Comparison of ENCODE assay signal across 12 mouse cellular contexts in genomic region chr15:77849572-77850229, GRCm38 (mm10). TPM values are rescaled to one million over a fixed set of nuclear protein-coding genes. Genes with fewer than 3 reads are reported as not detected.
DNase-seq lines count a peak whose midpoint lies in the region; ATAC-seq lines count a peak whose summit lies in the region.
"Had no signal": no experiment of that assay in that cellular context is flagged by ENCODE, and none has a peak within 500 bp of the region (broad histone marks: within the 10 kb centered on the region; RNA-seq: fewer than 3 reads in every experiment).

No protein-coding gene starts in this region.

- H3K27ac ChIP-seq in hindbrain, embryonic 11.5 days (ENCODE audit: low read depth, low read length): no peak overlapping the region
- no peak overlapping the region for H3K27ac ChIP-seq in midbrain, embryonic 13.5 days
- H3K27ac ChIP-seq: limb, embryonic 13.5 days had no signal

- 80% methylated on average over 9 of the region's 9 CpGs for WGBS in hindbrain, embryonic 11.5 days
- WGBS in midbrain, embryonic 13.5 days: 73% methylated on average over 9 of the region's 9 CpGs

- H3K9ac ChIP-seq in hindbrain, embryonic 11.5 days (ENCODE audit: low read depth, low read length): no peak overlapping the region
- H3K9ac ChIP-seq in midbrain, embryonic 13.5 days (replicated peaks): no peak overlapping the region
- H3K9ac ChIP-seq: limb, embryonic 13.5 days had no signal

- peak; percentile 52 to 80; a peak in 3 of 4 replicates for ATAC-seq in hematopoietic stem cell, adult 5-6 weeks (replicated peaks in 1 of 2; ENCODE audit: insufficient read depth in 1 of 2, low FRiP score in 2 of 2, low TSS enrichment in 1 of 2, low read depth in 1 of 2, poor library complexity in 2 of 2, severe bottlenecking in 2 of 2)
- no peak for ATAC-seq in hindbrain, embryonic 11.5 days (ENCODE audit: low FRiP score)
- no peak for ATAC-seq in midbrain, embryonic 13.5 days
- ATAC-seq: forebrain, embryonic 16.5 days had no signal

- peak; percentile 69 for DNase-seq in 416B (ENCODE audit: low read depth)
- DNase-seq in B cell, adult 2 months: peak; percentile 59 to 74
- DNase-seq in spleen, postnatal 36 days (ENCODE audit: low spot score in 2 of 2): peak; percentile 88 to 90
- DNase-seq in layer of hippocampus, adult 9-10 months (ENCODE audit: low spot score): no peak
- DNase-seq in hindbrain, embryonic 11.5 days (ENCODE audit: low spot score): no peak
- DNase-seq: kidney, postnatal 36 days had no signal

- no peaks in the 10 kb centered on the region for H3K36me3 ChIP-seq in hindbrain, embryonic 11.5 days (ENCODE audit: control insufficient read depth, insufficient read depth, low read length)
- no peaks in the 10 kb centered on the region for H3K36me3 ChIP-seq in midbrain, embryonic 13.5 days
- H3K36me3 ChIP-seq: limb, embryonic 13.5 days had no signal

- no peak overlapping the region for H3K4me2 ChIP-seq in hindbrain, embryonic 11.5 days (replicated peaks; ENCODE audit: low read depth, low read length)
- no peak overlapping the region for H3K4me2 ChIP-seq in midbrain, embryonic 13.5 days (replicated peaks)
- H3K4me2 ChIP-seq: heart, embryonic 11.5 days; limb, embryonic 13.5 days; midbrain, embryonic 11.5 days had no signal

- H3K4me3 ChIP-seq in hindbrain, embryonic 11.5 days (ENCODE audit: low read depth, low read length): no peak overlapping the region
- no peak overlapping the region for H3K4me3 ChIP-seq in midbrain, embryonic 13.5 days (replicated peaks)
- H3K4me3 ChIP-seq: limb, embryonic 13.5 days had no signal

- no peaks in the 10 kb centered on the region for H3K4me1 ChIP-seq in hindbrain, embryonic 11.5 days (replicated peaks; ENCODE audit: control insufficient read depth, insufficient read depth, low read length)
- no peaks in the 10 kb centered on the region for H3K4me1 ChIP-seq in midbrain, embryonic 13.5 days (replicated peaks)

- H3K9me3 ChIP-seq in hindbrain, embryonic 11.5 days (ENCODE audit: control insufficient read depth, low read length): no peaks in the 10 kb centered on the region
- H3K9me3 ChIP-seq in midbrain, embryonic 13.5 days: no peaks in the 10 kb centered on the region
- H3K9me3 ChIP-seq: limb, embryonic 13.5 days had no signal

- H3K27me3 ChIP-seq in hindbrain, embryonic 11.5 days (ENCODE audit: control insufficient read depth, insufficient read depth, low read length): no peaks in the 10 kb centered on the region
- no peaks in the 10 kb centered on the region for H3K27me3 ChIP-seq in midbrain, embryonic 13.5 days
- H3K27me3 ChIP-seq: limb, embryonic 13.5 days had no signal

RNA-seq across cellular contexts. Expression of gene Myh9, which starts 7.7 kb away (rescaled TPM):
- total RNA-seq in hematopoietic stem cell, adult 5-6 weeks (2017): 302 and 384 TPM in 2 replicates
- polyA plus RNA-seq in hindbrain, embryonic 11.5 days (2014; fragmentation: Nextera tagmentation; extraction: Ambion mirVana): 20.7 and 29.8 TPM in 2 replicates
- 11.8 and 14.1 TPM in 2 replicates for polyA plus RNA-seq in midbrain, embryonic 13.5 days (2015; fragmentation: Nextera tagmentation; extraction: Ambion mirVana)

Comparison
In these comparisons a context has a peak if more than half of its experiments do, and no peak if none do; other contexts are left out.
1. DNase-seq: peak in 416B (single experiment), B cell, adult 2 months (2 of 2) and spleen, postnatal 36 days (2 of 2); none in layer of hippocampus, adult 9-10 months (single experiment) and hindbrain, embryonic 11.5 days (single experiment).
2. ATAC-seq: peak in hematopoietic stem cell, adult 5-6 weeks (2 of 2); none in hindbrain, embryonic 11.5 days (single experiment) and midbrain, embryonic 13.5 days (single experiment).